7 mouse cellular contexts compared by ENCODE assay signal in genomic region chr13:101718744-101719143, GRCm38 (mm10). TPM values are rescaled to one million over a fixed set of nuclear protein-coding genes. Genes with fewer than 3 reads are reported as not detected.
DNase-seq lines count a peak whose midpoint lies in the region; ATAC-seq and TF ChIP-seq lines count a peak whose summit lies in the region.

No protein-coding gene starts in this region.

- no peak overlapping the region for H3K9ac ChIP-seq in hindbrain, embryonic 13.5 days
- no peak overlapping the region for H3K9ac ChIP-seq in embryonic facial prominence, embryonic 15.5 days
- H3K9ac ChIP-seq in liver, embryonic 15.5 days: no peak overlapping the region

- no peaks in the 10 kb centered on the region for H3K27me3 ChIP-seq in hindbrain, embryonic 13.5 days
- H3K27me3 ChIP-seq in hindbrain, embryonic 10.5 days (ENCODE audit: insufficient read depth, poor library complexity, severe bottlenecking): no peaks in the 10 kb centered on the region
- H3K27me3 ChIP-seq in embryonic facial prominence, embryonic 15.5 days: no peaks in the 10 kb centered on the region
- no peaks in the 10 kb centered on the region for H3K27me3 ChIP-seq in liver, embryonic 15.5 days
- no peaks in the 10 kb centered on the region for H3K27me3 ChIP-seq in cerebellum, adult 2 months (ENCODE audit: control insufficient read depth, insufficient read depth, low read length)

- no peak for ATAC-seq in hindbrain, embryonic 13.5 days (ENCODE audit: low FRiP score)
- ATAC-seq in embryonic facial prominence, embryonic 15.5 days (ENCODE audit: insufficient number of reproducible peaks, low FRiP score, low TSS enrichment, low read depth): no peak
- ATAC-seq in liver, embryonic 15.5 days (ENCODE audit: insufficient read depth): no peak

- no peak for TF ChIP-seq POLR2A in bone marrow macrophage, adult 2 months (IDR thresholded peaks at IDR 0.05; ENCODE audit: borderline replicate concordance, low read depth, low read length)
- TF ChIP-seq POLR2A in cerebellum, adult 2 months (IDR thresholded peaks at IDR 0.05; ENCODE audit: borderline replicate concordance, insufficient read depth, low read length): no peak

- no peak for DNase-seq in hindbrain, embryonic 10.5 days (ENCODE audit: low spot score)
- DNase-seq in layer of hippocampus, adult 11-12 months (ENCODE audit: low spot score): no peak
- no peak for DNase-seq in cerebellum, adult 2 months

- 48% methylated on average over 7 of the region's 7 CpGs for WGBS in hindbrain, embryonic 13.5 days
- 67% methylated on average over 7 of the region's 7 CpGs for WGBS in hindbrain, embryonic 10.5 days
- 66% methylated on average over 7 of the region's 7 CpGs for WGBS in embryonic facial prominence, embryonic 15.5 days
- 55% methylated on average over 7 of the region's 7 CpGs for WGBS in liver, embryonic 15.5 days (ENCODE audit: insufficient replicate concordance)
- 80% methylated on average over 7 of the region's 7 CpGs for WGBS in cerebellum, adult 2 months

- H3K4me3 ChIP-seq in hindbrain, embryonic 13.5 days: no peak overlapping the region
- no peak overlapping the region; the same call in 1 of the 2 replicates for H3K4me3 ChIP-seq in hindbrain, embryonic 10.5 days
- peak overlapping the region; percentile 12; the same call in 1 of the 2 replicates for H3K4me3 ChIP-seq in bone marrow macrophage, adult 2 months (ENCODE audit: insufficient read depth, low read length)
- H3K4me3 ChIP-seq in embryonic facial prominence, embryonic 15.5 days (replicated peaks): no peak overlapping the region
- H3K4me3 ChIP-seq in liver, embryonic 15.5 days (replicated peaks): no peak overlapping the region
- H3K4me3 ChIP-seq in cerebellum, adult 2 months (replicated peaks; ENCODE audit: insufficient read depth, low read depth, low read length): no peak overlapping the region

- peak overlapping the region; percentile 42 for H3K4me2 ChIP-seq in hindbrain, embryonic 13.5 days
- H3K4me2 ChIP-seq in embryonic facial prominence, embryonic 15.5 days (replicated peaks): peak overlapping the region; percentile 37; the same call in 1 of the 2 replicates
- H3K4me2 ChIP-seq in liver, embryonic 15.5 days: peak overlapping the region; percentile 50

- no peaks in the 10 kb centered on the region for H3K9me3 ChIP-seq in hindbrain, embryonic 13.5 days
- H3K9me3 ChIP-seq in hindbrain, embryonic 10.5 days: no peaks in the 10 kb centered on the region
- H3K9me3 ChIP-seq in embryonic facial prominence, embryonic 15.5 days (replicated peaks): no peaks in the 10 kb centered on the region
- H3K9me3 ChIP-seq in liver, embryonic 15.5 days (replicated peaks): no peaks in the 10 kb centered on the region

- no peak for TF ChIP-seq CTCF in bone marrow macrophage, adult 2 months (IDR thresholded peaks at IDR 0.05; ENCODE audit: low read depth, low read length)
- no peak for TF ChIP-seq CTCF in cerebellum, adult 2 months (IDR thresholded peaks at IDR 0.05; ENCODE audit: borderline replicate concordance, insufficient read depth, low read depth, low read length)

- peaks cover 13% of the 10 kb centered on the region for H3K4me1 ChIP-seq in hindbrain, embryonic 13.5 days (replicated peaks)
- peaks cover 21% of the 10 kb centered on the region for H3K4me1 ChIP-seq in hindbrain, embryonic 10.5 days (replicated peaks)
- peaks cover 8% of the 10 kb centered on the region for H3K4me1 ChIP-seq in bone marrow macrophage, adult 2 months (ENCODE audit: control insufficient read depth, insufficient read depth, low read length)
- H3K4me1 ChIP-seq in embryonic facial prominence, embryonic 15.5 days: peaks cover 29% of the 10 kb centered on the region
- peaks cover 14% of the 10 kb centered on the region for H3K4me1 ChIP-seq in liver, embryonic 15.5 days (replicated peaks)
- H3K4me1 ChIP-seq in cerebellum, adult 2 months (ENCODE audit: control insufficient read depth, insufficient read depth, low read length): peaks cover 16% of the 10 kb centered on the region

- H3K36me3 ChIP-seq in hindbrain, embryonic 13.5 days: no peaks in the 10 kb centered on the region
- no peaks in the 10 kb centered on the region for H3K36me3 ChIP-seq in hindbrain, embryonic 10.5 days
- H3K36me3 ChIP-seq in embryonic facial prominence, embryonic 15.5 days: no peaks in the 10 kb centered on the region
- H3K36me3 ChIP-seq in liver, embryonic 15.5 days (replicated peaks): no peaks in the 10 kb centered on the region

- H3K27ac ChIP-seq in hindbrain, embryonic 13.5 days: no peak overlapping the region
- no peak overlapping the region for H3K27ac ChIP-seq in hindbrain, embryonic 10.5 days
- no peak overlapping the region for H3K27ac ChIP-seq in bone marrow macrophage, adult 2 months (ENCODE audit: insufficient read depth, low read depth, low read length)
- H3K27ac ChIP-seq in embryonic facial prominence, embryonic 15.5 days (replicated peaks): peak overlapping the region; percentile 79
- H3K27ac ChIP-seq in liver, embryonic 15.5 days (replicated peaks): no peak overlapping the region
- H3K27ac ChIP-seq in cerebellum, adult 2 months (ENCODE audit: insufficient read depth, low read length): no peak overlapping the region

RNA-seq across cellular contexts. Expression of gene Pik3r1, which starts 49.3 kb away (rescaled TPM):
- polyA plus RNA-seq in hindbrain, embryonic 13.5 days (2015; fragmentation: Nextera tagmentation; extraction: Ambion mirVana): 46.8 and 46.9 TPM in 2 replicates
- 12.6 and 16.1 TPM in 2 replicates for polyA plus RNA-seq in hindbrain, embryonic 10.5 days (2016; fragmentation: Nextera tagmentation; extraction: Ambion mirVana)
- polyA plus RNA-seq in bone marrow macrophage, adult 2 months (2012; ENCODE audit: insufficient read depth, insufficient read length, missing spikeins): 52.5 and 53.9 TPM in 2 replicates
- polyA plus RNA-seq in embryonic facial prominence, embryonic 15.5 days (2015; fragmentation: Nextera tagmentation; extraction: Ambion mirVana): 44.7 and 46.0 TPM in 2 replicates
- polyA plus RNA-seq in liver, embryonic 15.5 days (2015; fragmentation: Nextera tagmentation; extraction: Ambion mirVana): 20.3 and 22.6 TPM in 2 replicates
- 44.9 and 51.6 TPM in 2 replicates for polyA plus RNA-seq in cerebellum, adult 2 months (2012; rRNA removed)
